Mouse (Mus musculus): Measurements from ENCODE around the gene Strbp. TPM values are rescaled to one million over a fixed set of nuclear protein-coding genes. Genes with fewer than 3 reads are reported as not detected.
"Not testable (repeated sequence)": the region's sequence is repeated elsewhere in the genome, so short reads cannot be mapped to it uniquely, and the experiment has no call there.

The Strbp gene
- polyA plus RNA-seq, 1 experiment from 2014 or later = 47.9 TPM

DNA sequence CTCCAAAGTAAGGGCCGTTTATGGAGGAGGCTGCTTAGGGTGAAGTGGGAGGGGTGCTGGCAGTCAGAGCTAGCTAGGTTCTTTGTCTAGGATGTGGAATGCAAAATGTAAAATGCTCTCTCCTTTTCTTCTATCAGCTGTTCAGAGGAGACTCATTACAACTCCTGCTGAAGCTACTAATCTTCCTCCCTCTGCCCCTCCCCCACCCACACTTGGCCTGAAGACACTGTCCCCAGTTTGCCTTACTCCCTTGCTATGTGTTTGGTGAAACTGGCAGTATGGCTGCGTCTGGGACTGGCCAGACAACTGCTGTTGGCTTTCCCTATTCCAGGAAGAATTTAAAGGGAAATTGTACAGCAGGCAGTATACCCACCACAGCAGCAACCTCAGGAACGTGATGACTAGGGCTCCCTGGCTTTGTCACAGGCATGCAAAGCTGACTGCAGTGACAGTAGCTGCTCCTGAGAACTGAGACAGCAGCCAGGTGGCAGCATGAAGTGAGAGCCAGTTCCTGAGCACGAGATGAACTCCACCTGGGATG, 186.7 kb downstream of the Strbp start:
- no peaks in the 10 kb centered on the region for H3K27me3 ChIP-seq
- no peak overlapping the region for H3K4me2 ChIP-seq (replicated peaks)
- H3K9me3 ChIP-seq = no peaks in the 10 kb centered on the region
- ATAC-seq (ENCODE audit: insufficient number of reproducible peaks, insufficient read depth, low FRiP score, low TSS enrichment) = no peak
- no peak overlapping the region for H3K27ac ChIP-seq
- peaks cover 26% of the 10 kb centered on the region for H3K36me3 ChIP-seq
- no peak overlapping the region for H3K4me3 ChIP-seq
- 45% methylated on average over 4 of the region's 4 CpGs for WGBS
- H3K4me1 ChIP-seq = peaks cover 5% of the 10 kb centered on the region; the same call in 1 of the 2 replicates
- H3K9ac ChIP-seq = no peak overlapping the region

DNA sequence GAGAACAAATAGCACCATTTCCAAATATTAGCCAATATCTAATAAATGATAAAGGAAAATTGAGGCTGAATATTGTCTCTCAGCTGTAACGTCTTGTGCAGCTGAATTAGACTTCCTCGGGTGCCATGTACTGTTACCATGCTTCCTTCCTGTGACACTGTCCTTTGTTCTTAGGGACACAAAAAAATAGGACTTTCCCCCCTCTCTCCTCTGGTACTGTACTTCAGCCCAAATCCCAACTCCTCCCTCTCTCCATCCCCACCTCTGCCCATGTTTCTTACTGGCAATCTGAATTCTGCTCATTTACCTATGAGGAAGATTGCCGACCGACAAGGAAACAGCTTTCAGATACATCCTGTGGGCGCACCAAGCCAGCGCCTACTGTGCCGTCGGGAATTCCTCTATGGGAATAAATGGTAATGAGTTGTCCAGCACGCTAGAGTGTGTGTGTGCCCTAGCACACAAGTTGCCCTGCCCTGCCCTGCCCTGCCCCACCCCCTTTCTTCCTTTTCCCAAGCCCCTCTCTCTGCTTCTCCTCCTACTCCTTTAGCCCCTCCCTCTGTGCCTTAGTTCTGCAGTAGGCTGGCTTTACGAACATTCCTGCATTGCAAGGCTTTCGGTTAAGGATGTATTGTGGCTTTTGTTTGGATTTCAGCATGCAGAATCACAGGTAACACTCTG, 187.5 kb downstream of the Strbp start, which contains the start of gene Gpr21:
TSS of gene Gpr21 (plus strand) at position 303 of the 681 bp plus-strand sequence.
- Histone ChIP-seq H3K36me3 (peaks cover 29% of the 10 kb centered on the region), H3K4me2 (replicated peaks) (peak within 1 kb of the TSS; percentile 21), H3K4me3 (0 out of 2 replicates have a peak within 1 kb of the TSS, but pooled peaks have one; percentile 14), H3K9ac (no peak within 1 kb of the TSS), H3K4me1 (peaks cover 5% of the 10 kb centered on the region; the same call in 1 of the 2 replicates), H3K27me3 (no peaks in the 10 kb centered on the region), H3K9me3 (no peaks in the 10 kb centered on the region), H3K27ac (no peak within 1 kb of the TSS)
- 23% methylated on average over 11 of the region's 11 CpGs for WGBS
- peak; percentile 69; the same call in 1 of the 2 replicates for ATAC-seq (ENCODE audit: insufficient number of reproducible peaks, insufficient read depth, low FRiP score, low TSS enrichment)

DNA sequence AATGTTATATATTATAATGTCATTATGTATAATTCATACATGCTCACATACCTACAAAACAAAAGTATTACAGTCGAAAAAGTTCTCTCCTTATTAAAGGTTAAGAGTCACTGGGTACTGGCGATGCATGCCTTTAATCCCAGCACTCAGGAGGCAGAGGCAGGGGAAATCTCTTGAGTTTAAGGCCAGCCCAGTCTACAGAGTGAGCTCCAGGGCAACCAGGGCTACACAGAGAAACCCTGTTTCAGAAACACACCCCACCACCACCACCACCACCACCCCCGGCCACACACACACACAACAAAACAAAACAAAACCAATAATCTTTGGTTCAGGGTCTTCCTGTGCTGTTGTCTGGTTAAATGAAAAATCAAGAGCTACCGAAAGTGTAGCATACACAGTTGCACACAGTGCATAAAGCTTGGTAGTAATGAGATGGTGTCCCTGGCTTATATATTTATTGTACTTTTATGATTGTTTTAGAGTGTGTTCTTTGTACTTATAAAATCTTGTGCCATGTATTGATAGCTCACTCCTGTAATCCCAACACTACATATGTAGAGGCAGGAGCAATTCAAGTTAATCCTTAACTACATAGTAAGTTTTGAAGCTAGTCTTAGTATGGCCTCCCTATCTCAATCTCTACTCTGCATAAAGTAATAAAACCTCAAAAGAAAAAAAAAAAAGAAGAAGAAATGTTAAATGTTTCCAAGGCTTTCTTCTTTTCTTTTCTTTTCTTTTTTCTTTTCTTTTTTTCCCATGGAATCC, 192.3 kb downstream of the Strbp start:
- Histone ChIP-seq H3K4me1 (peaks cover 3% of the 10 kb centered on the region; the same call in 1 of the 2 replicates), H3K36me3 (peaks cover 26% of the 10 kb centered on the region), H3K27ac (no peak overlapping the region), H3K4me3 (no peak overlapping the region), H3K9ac (no peak overlapping the region), H3K27me3 (no peaks in the 10 kb centered on the region), H3K9me3 (no peaks in the 10 kb centered on the region), H3K4me2 (replicated peaks) (no peak overlapping the region)
- ATAC-seq (ENCODE audit: insufficient number of reproducible peaks, insufficient read depth, low FRiP score, low TSS enrichment) = no peak
- WGBS = 87% methylated on average over 4 of the region's 4 CpGs

DNA sequence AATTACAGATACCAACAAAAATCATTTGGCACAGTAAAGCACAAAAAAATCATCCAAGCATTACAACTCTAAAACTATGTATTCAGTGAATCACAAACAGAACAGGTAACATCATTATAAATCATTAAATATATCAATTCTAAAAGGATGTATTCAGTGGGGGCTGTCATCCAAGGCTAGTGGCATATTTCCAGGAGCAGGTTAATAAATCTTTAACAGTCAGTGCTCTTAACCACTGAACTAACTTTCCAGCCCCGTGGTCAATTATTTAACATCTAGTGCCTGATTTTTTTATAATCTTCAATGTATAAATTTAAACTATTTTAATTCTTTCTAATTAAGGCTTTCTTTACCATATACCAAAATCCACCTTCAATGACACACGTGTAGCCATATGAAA, 197.8 kb downstream of the Strbp start:
- not testable (repeated sequence) for H3K9me3 ChIP-seq; H3K4me1 ChIP-seq; H3K4me2 ChIP-seq (replicated peaks); H3K27me3 ChIP-seq; H3K9ac ChIP-seq; H3K4me3 ChIP-seq; H3K27ac ChIP-seq; ATAC-seq (ENCODE audit: insufficient number of reproducible peaks, insufficient read depth, low FRiP score, low TSS enrichment)
- peaks cover 26% of the 10 kb centered on the region for H3K36me3 ChIP-seq
- 87% methylated on average over 2 of the region's 2 CpGs for WGBS

DNA sequence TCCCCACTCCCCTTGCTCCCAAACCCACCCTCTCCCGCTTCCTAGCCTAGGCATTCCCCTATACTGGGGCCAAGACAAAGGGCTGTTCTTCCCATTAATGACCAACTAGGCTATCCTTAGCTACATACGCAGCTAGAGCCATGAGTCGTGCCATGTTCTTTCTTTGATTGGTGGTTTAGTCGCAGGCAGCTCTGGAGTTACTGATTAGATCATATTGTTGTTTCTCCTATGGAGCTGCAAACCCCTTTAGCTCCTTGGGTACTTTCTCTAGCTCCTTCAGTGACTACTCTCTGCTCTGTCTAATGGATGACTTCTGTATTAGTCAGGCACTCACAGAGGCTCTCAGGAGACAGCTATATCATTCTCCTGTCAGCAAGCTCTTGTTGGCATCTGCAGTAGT, 206.3 kb downstream of the Strbp start:
- Histone ChIP-seq H3K4me3 (no peak overlapping the region), H3K27me3 (no peaks in the 10 kb centered on the region), H3K9me3 (no peaks in the 10 kb centered on the region), H3K27ac (no peak overlapping the region), H3K4me2 (replicated peaks) (no peak overlapping the region), H3K9ac (no peak overlapping the region), H3K36me3 (peaks cover 64% of the 10 kb centered on the region), H3K4me1 (no peaks in the 10 kb centered on the region)
- WGBS = 92% methylated on average over 4 of the region's 4 CpGs
- no peak for ATAC-seq (ENCODE audit: insufficient number of reproducible peaks, insufficient read depth, low FRiP score, low TSS enrichment)

DNA sequence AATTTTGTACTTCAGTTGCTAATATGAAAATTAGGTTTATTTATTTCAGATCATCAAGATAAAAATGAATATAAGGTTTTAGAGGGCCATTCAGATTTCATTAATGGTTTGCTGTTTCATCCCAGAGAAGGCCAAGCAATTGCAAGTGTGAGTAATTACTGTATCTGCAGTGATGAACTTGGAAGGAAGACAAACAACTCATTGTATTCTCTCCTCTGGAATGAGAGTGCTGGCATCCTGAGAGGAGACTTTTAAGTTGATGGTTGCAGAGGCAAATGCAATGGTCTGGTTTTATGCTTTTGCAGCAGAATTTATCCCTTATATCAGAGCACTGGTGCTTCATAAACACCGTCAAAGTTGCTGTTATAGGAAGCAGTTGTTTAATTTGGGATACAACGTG, 214.7 kb downstream of the Strbp start:
- H3K4me2 ChIP-seq (replicated peaks) = no peak overlapping the region
- no peak overlapping the region for H3K27ac ChIP-seq
- no peak overlapping the region for H3K9ac ChIP-seq
- 93% methylated on average over 2 of the region's 2 CpGs for WGBS
- H3K4me1 ChIP-seq = no peaks in the 10 kb centered on the region
- H3K9me3 ChIP-seq = no peaks in the 10 kb centered on the region
- peaks cover 61% of the 10 kb centered on the region for H3K36me3 ChIP-seq
- no peak for ATAC-seq (ENCODE audit: insufficient number of reproducible peaks, insufficient read depth, low FRiP score, low TSS enrichment)
- H3K27me3 ChIP-seq = no peaks in the 10 kb centered on the region
- no peak overlapping the region for H3K4me3 ChIP-seq

DNA sequence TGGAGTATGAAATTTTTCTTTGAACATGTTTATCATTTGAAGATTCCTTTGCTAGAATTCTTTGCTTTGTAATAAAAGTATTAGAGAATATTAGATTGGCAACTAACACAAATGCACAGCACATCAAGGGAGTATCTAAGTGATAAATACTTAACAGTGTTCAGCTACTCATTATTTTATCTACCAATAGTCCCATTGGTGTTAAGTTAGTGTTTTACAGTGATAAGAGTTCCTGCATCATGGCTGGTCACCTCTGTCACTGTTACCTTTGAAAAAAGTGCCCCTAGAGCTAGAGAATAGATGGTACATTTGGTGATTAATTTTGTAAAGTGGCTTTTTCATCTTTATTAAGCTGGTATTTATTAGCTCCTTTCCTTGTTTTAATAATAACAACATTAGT, 217.3 kb downstream of the Strbp start:
- ATAC-seq (ENCODE audit: insufficient number of reproducible peaks, insufficient read depth, low FRiP score, low TSS enrichment) = no peak
- H3K27me3 ChIP-seq = no peaks in the 10 kb centered on the region
- H3K9me3 ChIP-seq = no peaks in the 10 kb centered on the region
- H3K36me3 ChIP-seq = peaks cover 56% of the 10 kb centered on the region
- no peak overlapping the region for H3K27ac ChIP-seq
- no peak overlapping the region for H3K9ac ChIP-seq
- no peaks in the 10 kb centered on the region for H3K4me1 ChIP-seq
- no peak overlapping the region for H3K4me2 ChIP-seq (replicated peaks)
- no peak overlapping the region for H3K4me3 ChIP-seq

DNA sequence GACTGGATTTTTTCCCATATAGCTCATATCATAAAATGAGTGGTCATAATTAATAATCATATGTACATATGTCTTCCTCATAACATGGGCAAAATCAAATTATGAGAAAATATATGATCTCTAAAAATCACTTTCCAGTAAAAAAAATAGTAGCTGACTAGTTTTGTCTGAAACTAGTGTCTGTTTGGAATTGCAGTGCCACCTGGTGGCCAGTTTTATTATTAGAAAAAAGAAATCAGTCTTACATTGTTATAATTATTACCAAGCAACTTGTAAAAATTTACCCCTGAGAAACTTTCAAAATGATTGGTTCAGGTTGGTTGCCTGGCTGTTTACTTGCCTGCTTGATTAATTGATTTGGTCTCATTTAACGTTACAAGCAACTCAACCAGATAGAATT, 218.3 kb downstream of the Strbp start:
- Histone ChIP-seq H3K36me3 (peaks cover 56% of the 10 kb centered on the region), H3K9ac (no peak overlapping the region), H3K9me3 (no peaks in the 10 kb centered on the region), H3K4me1 (no peaks in the 10 kb centered on the region), H3K27ac (no peak overlapping the region), H3K27me3 (no peaks in the 10 kb centered on the region), H3K4me2 (replicated peaks) (no peak overlapping the region), H3K4me3 (no peak overlapping the region)
- 82% methylated on average over 1 of the region's 1 CpGs for WGBS
- ATAC-seq (ENCODE audit: insufficient number of reproducible peaks, insufficient read depth, low FRiP score, low TSS enrichment) = no peak

DNA sequence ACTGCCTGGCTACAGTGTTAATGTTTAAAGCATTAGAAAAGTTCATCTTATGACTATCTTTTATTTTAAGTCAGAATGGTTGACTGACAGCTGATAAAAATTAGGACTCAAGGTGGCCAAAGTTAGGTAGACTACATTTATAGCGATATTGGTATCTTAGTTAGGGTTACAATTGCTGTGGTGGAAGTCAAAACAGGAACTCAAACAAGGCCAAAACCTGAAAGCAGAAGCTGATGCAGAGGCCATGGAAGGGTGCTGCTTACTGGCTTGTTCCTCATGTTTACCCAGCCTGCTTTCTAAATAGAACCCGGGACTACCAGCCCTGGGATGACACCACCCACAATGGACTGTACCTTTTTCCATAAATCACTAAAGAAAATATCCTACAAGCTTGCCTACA, 219.5 kb downstream of the Strbp start:
- Histone ChIP-seq H3K27ac (no peak overlapping the region), H3K36me3 (peaks cover 47% of the 10 kb centered on the region), H3K9ac (no peak overlapping the region), H3K27me3 (no peaks in the 10 kb centered on the region), H3K9me3 (no peaks in the 10 kb centered on the region), H3K4me1 (no peaks in the 10 kb centered on the region), H3K4me3 (no peak overlapping the region), H3K4me2 (replicated peaks) (no peak overlapping the region)
- 90% methylated on average over 2 of the region's 2 CpGs for WGBS
- no peak for ATAC-seq (ENCODE audit: insufficient number of reproducible peaks, insufficient read depth, low FRiP score, low TSS enrichment)

DNA sequence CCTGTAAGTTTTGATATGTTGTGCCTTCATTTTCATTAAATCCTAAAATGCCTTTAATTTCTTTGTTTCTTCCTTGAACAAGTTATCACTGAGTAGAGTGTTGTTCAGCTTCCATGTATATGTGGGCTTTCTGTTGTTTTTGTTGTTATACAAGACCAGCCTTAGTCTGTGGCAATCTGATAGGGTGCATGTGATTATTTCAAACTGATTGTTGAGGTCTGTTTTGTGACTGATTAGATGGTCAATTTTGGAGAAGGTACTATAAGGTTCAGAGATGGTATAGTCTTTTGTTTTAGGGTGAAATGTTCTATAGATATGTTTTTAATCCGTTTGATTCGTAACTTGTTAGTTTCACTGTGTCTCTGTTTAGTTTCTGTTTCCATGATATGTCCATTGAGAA, 223.6 kb downstream of the Strbp start:
- Histone ChIP-seq H3K9ac (no peak overlapping the region), H3K9me3 (no peaks in the 10 kb centered on the region), H3K27me3 (no peaks in the 10 kb centered on the region), H3K4me2 (replicated peaks) (no peak overlapping the region), H3K36me3 (peaks cover 62% of the 10 kb centered on the region), H3K4me3 (no peak overlapping the region), H3K4me1 (no peaks in the 10 kb centered on the region), H3K27ac (no peak overlapping the region)
- no peak for ATAC-seq (ENCODE audit: insufficient number of reproducible peaks, insufficient read depth, low FRiP score, low TSS enrichment)
- 93% methylated on average over 2 of the region's 2 CpGs for WGBS

DNA sequence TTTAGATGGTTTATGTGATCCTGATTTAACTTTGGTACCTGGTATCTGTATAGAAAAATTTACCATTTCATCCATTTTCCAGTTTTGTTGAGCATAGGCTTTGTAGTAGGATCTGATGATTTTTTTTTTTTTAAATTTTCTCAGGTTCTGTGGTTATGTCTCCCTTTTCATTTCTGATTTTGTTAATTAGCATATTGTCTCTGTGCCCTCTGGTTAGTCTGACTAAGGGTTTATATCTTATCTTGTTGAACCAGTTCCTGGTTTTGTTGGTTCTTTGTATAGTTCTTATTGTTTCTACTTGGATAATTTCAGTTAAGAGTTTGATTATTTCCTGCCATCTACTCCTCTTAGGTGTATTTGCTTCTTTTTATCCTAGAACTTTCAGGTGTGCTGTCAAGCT, 224.1 kb downstream of the Strbp start:
- H3K9ac ChIP-seq = no peak overlapping the region
- ATAC-seq (ENCODE audit: insufficient number of reproducible peaks, insufficient read depth, low FRiP score, low TSS enrichment) = no peak
- peaks cover 58% of the 10 kb centered on the region for H3K36me3 ChIP-seq

DNA sequence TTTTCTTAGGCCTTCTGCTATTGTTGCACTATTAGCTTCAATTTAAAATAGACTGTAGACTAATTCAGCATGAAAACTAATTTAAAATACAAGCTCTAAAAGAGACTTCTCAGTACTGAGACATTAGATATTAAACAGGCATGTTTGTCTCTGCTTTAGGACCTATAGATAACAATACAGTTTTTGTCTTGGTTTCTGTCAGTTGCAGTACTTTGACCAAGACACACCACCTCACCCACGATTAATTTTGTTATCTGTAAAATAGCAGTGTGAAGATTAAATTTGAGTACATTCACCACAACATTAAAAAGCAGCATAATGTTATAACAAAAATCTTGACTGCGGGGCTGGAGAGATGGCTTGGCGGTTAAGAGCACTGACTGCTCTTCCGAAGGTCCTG, 237.4 kb downstream of the Strbp start:
- H3K9ac ChIP-seq = no peak overlapping the region
- no peak for ATAC-seq (ENCODE audit: insufficient number of reproducible peaks, insufficient read depth, low FRiP score, low TSS enrichment)

More for the DNA sequence above, 224.1 kb downstream of the Strbp start:
- no peaks in the 10 kb centered on the region for H3K4me1 ChIP-seq
- no peak overlapping the region for H3K4me3 ChIP-seq
- no peaks in the 10 kb centered on the region for H3K9me3 ChIP-seq
- no peaks in the 10 kb centered on the region for H3K27me3 ChIP-seq
- no peak overlapping the region for H3K27ac ChIP-seq
- H3K4me2 ChIP-seq (replicated peaks) = no peak overlapping the region

More for the DNA sequence above, 237.4 kb downstream of the Strbp start:
- no peaks in the 10 kb centered on the region for H3K4me1 ChIP-seq
- H3K27me3 ChIP-seq = no peaks in the 10 kb centered on the region
- H3K4me2 ChIP-seq (replicated peaks) = no peak overlapping the region
- peaks cover 14% of the 10 kb centered on the region for H3K36me3 ChIP-seq
- WGBS = 98% methylated on average over 4 of the region's 4 CpGs
- H3K4me3 ChIP-seq = no peak overlapping the region
- H3K9me3 ChIP-seq = no peaks in the 10 kb centered on the region
- H3K27ac ChIP-seq = no peak overlapping the region

All from embryonic facial prominence, embryonic 12.5 days (tissue).